Mouse (Mus musculus): ENCODE data around the gene Pilrb1.

The Pilrb1 gene

DNA sequence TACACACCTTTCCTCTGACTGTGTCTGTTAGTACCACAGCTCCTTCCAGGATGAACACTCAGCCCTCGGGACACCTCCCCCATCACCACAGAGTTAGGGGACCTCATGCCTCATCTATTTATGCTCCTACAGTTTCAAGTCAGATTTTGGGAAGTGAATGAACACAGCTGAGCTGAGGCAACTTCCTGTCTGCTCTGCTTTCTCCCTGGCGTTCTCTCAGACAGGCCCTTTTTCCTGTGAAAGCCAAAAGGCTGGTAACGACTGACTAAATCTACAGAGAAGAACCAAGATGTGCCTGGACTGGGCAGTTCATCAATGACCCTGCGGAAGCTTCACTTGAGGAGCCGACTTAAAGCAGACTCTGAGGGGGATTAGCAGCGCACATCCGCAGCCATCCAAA lies 27.7 kb downstream of the Pilrb1 start:
- no peak for DNase-seq (ENCODE audit: extremely low spot score, low spot score)

DNA sequence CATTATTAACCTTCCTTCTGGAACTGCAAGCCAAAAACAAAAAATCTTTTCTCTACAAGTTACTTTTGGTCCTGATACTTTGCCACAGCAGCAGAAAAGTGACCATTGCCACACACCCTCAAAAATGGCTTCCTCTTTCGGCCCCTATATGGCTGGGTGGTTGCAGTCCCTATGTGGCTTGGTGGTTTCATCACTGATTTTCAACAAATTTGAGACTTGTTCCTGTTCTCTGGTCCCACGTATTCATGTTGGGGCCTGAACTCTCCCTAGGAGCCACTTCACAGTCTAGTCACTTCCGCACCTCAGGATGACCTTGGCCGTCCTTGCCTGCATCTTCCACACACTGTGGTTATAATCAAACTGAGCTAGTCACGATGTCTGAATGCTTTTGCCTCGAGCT lies 29.2 kb downstream of the Pilrb1 start:
- no peak for DNase-seq (ENCODE audit: extremely low spot score, low spot score)

- DNase-seq (ENCODE audit: extremely low spot score, low spot score) = no peak
These were observed 31.5 kb downstream of the Pilrb1 start for GRCm38 (mm10) chr5:137826421-137826820.

DNA sequence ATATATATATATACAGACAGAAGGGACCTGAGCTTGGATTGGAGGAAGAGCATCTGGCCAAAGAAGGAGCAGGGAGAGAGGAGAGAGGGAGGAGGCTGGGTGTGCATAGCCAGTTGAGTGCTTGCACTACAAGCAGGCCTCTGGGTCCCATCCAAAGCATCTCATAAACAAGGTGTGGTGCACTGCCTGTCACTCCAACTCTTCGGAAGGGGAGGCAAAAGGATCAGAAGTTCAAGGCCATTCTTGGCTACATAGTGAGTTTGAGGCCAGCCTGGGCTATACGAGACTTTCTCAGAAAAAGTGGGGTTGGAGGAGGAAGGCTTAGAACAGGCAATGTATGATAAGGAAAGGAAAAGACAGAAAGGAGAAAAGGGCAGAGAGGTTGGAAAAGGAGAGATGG lies 31.9 kb downstream of the Pilrb1 start:
- no peak for DNase-seq (ENCODE audit: extremely low spot score, low spot score)

GRCm38 (mm10) chr5:137825030-137825429 lies 32.9 kb downstream of the Pilrb1 start:
- no peak for DNase-seq (ENCODE audit: extremely low spot score, low spot score)

- DNase-seq (ENCODE audit: extremely low spot score, low spot score) = no peak
These were observed 34.4 kb downstream of the Pilrb1 start for GRCm38 (mm10) chr5:137823455-137824045.

DNA sequence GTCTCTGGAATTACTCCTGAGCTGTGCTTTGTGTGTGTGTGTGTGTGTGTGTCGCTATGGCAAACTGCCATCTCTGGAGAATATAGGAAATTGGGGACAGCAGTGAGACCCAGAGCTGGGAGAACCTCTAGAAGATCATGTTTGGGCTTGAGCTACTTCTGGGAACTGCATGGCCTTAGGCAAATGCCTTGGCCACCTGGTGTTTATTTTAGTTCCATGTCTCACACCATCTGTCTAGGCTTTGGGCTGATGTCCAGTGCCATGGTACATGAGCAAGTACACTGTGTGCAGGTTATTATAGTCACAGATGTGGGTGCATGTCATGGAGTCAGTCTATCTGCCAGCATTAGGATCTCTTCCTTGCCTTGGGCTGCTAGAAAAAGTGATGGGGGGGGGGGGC lies 35.3 kb downstream of the Pilrb1 start:
- no peak for DNase-seq (ENCODE audit: extremely low spot score, low spot score)

DNA sequence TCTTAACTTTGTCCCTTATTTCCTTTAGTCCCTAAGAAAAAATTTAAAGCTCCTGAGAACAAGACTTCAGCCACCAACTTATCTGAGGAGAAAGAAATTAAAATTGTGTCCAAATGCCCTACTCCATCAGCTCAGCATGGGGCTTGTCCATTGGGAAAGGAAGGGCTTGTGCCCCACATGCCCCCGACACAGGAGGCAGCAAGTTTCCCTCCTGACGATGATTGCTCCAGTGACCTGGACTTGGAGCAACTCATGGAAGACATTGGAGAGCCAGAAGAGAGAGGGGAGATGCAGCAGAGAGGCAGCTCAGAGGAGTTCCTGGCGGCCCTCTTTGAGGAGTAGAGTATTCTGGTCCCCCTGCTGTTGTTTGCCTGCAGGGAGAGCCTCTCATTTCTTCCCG lies 35.8 kb downstream of the Pilrb1 start:
- DNase-seq (ENCODE audit: extremely low spot score, low spot score) = no peak

GRCm38 (mm10) chr5:137817466-137818222 lies 40.3 kb downstream of the Pilrb1 start:
- DNase-seq (ENCODE audit: extremely low spot score, low spot score) = no peak

DNA sequence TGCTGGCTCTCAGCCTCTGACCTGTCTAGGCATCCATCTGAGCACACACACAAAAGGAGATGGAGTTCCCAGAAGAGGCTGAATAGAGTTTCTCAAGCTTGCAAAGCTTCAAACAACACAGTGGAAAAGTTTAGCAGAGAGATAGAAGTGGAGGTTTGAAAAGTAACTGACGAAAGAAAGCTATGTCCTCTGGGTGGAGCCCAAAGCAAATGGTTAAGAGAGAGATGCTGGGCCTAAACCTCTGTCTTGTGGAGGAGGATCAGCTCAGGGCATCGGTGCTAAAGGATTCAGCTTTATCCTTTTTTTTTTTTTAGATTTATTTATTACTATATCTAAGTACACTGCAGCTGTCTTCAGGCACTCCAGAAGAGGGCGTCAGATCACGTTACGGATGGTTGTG lies 49.6 kb downstream of the Pilrb1 start:
- no peak for DNase-seq (ENCODE audit: extremely low spot score, low spot score)

- DNase-seq (ENCODE audit: extremely low spot score, low spot score) = no peak
These were observed 51.7 kb downstream of the Pilrb1 start for GRCm38 (mm10) chr5:137806158-137806557.

All from neural tube, embryonic 10.5 days (tissue).